Mouse (Mus musculus) cerebellum, postnatal 4 days (tissue): Measurements from ENCODE around the gene Slc4a8.
"Not testable (repeated sequence)": the region's sequence is repeated elsewhere in the genome, so short reads cannot be mapped to it uniquely, and the experiment has no call there.

Source experiments
- DNase-seq, 2 experiments: peaks; one replicate each; pipeline ENCODE4 v3.0.0; 2022; ENCODE audit warnings: low spot score in 2 of 2, mixed read lengths in 1 of 2

Gene Slc4a8

DNA sequence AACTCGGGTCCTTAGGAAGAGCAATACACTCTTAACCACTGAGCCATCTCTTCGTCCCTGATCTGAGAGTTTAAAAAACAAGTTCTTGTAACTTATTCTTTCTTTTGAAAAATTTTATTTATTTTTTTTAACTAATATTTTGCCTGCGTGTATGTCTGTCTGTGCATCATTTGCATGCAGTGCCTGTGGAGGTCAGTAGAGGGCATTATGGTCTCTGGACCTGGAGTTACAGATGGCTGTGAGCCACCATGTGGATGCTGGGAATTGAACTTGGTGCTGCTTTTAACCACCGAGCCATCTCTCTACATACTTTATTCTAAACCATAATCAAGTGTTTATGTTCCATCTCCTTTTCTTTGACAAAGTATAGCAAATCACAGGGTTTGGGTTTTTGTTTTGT is 11.1 kb downstream of the Slc4a8 start:
- DNase-seq: no peak

DNA sequence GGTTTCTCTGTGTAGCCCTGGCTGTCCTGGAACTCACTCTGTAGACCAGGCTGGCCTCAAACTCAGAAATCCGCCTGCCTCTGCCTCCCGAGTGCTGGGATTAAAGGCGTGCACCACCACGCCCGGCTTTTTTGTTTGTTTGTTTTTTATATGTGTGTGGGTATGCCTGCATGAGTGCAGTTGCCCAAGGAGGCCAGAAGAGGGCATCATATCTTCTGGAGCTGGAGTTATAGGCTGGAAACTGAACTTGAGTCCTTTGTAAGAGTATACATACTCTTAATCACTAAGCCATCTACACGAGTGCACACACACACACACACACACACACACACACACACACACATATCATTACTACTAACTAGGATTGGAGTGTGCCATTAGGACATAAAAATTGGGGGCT is 12.3 kb downstream of the Slc4a8 start:
- DNase-seq: not testable (repeated sequence)

DNA sequence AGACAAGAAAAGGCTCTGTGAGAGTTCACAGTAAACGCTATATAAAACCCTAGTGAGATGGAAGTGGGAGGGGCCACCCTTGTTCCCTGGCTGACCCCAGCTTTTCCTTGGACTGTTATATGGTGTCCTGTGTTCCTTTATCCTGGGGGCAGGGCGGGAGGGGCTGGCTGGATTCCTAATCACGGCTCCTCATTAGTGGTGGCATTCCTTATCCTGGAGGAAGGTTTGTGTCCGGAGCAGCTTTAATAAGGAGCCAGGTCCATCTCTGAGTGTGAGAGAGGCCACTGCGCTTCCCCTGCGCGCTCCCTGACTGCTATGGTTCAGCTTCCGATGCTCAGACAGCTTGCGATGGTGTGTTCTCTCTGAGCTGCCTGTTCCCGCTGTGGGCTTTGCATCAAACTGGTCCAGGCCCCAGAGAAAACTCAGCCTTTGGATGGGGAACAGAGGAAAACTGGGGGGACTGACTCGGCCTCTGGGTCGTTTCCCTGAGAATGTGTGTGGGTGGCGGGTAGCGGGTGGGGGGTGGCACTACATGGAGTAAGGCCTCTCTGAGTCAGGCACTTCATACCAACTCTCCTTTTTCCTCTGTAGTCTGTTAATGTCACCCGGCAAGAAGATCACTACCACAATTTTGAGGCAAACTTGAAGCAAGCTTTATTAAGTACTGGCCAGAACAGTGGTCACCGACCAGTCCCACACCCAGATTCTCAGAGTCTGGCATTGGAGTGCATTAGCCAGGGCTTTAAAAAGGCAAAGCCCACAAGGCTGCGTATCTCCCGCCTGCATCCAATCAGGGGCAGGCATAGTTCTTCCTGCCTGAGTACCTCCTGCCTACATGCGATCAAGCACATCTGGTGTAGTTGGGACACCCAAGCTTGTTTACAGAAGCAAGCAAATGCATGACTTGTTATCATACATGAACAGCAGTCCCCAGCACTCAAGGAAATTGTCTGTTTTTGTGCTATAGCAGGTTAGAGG is 13.9 kb downstream of the Slc4a8 start:
- DNase-seq: no peak

DNA sequence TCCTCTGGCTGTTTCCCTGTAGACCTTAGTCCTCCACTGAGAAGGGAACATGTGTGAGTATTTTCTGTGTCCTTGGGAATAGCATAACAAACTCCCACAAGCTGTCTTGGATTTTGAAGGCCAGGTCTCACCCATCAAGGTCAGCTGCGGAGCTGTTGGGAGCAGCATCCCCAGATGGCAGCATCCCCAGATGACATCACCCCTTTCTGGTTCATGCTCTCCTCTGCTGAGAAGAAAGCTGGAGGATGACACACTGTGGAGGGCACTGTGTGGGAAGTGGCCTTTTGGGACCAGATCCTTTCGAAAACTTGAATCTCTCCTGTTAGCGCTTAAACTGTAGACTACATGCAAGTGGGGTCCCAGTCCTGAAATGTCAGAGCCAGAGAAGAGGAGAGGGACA is 14.9 kb downstream of the Slc4a8 start:
- DNase-seq: no peak

DNA sequence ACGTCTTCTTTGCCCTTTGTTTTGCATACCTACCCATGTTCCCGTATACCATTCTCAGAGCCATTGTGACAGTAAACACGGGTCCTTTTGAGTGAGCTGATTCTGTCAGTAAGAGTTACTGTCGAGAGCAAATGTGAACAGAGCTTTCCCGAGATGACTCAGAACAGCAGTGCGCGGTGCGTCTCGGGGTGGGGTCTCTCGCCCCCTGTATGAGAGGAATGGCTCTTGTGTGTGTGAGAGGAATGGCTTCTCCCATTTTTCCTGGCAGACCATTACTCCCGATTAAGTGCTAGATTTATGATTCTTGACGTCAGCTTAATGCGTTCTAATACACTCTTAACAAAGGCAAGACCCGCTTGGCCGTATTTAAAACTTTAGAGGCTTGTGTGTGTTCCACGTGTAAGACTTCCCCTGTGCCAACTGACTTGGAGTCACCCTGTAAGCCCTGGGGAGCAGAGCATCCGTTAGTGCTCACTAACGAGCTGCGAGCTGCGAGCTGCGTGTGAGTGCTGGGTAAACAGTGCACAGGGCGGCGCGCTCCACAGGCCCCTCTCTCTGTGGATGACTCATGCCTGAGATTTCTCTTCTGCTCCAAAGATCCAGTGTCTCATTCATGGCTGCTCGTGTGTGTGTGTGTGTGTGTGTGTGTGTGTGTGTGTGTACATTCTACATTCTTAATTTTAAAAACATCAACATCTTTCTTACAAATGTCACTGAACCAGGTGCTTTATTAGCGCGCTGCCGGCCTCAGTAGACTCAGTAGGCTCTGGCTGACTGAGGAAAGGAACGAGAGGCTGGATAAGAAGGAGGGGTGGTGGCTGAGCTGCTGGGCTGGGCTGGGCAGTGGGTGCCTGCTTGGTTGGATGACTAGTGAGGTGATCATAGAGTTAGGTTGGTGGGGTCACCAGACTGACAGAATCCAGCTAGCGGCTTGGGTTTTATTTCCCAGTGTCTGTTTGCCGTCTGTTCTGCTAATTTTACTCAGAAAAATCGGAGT is 15.8 kb downstream of the Slc4a8 start:
- no peak for DNase-seq

DNA sequence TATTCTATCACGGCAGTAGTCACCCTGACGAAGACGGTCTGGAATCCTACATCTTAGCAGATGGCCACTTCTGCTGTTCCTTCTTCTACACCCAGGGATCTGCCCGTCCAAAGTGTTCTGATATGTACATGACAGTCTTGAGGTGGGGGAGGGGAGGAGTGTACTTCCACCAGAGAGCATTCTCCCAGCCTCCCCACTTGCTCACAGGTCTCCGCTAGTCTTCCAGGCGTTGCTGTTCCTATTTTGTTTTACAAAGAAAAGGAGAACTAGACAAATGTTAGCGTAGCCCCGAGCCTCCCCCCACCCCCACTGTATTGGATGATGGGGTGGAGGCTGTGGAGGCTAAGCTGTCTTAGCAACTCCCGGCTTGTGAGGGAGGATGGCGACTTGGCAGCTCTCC is 18.3 kb downstream of the Slc4a8 start:
- DNase-seq: no peak

DNA sequence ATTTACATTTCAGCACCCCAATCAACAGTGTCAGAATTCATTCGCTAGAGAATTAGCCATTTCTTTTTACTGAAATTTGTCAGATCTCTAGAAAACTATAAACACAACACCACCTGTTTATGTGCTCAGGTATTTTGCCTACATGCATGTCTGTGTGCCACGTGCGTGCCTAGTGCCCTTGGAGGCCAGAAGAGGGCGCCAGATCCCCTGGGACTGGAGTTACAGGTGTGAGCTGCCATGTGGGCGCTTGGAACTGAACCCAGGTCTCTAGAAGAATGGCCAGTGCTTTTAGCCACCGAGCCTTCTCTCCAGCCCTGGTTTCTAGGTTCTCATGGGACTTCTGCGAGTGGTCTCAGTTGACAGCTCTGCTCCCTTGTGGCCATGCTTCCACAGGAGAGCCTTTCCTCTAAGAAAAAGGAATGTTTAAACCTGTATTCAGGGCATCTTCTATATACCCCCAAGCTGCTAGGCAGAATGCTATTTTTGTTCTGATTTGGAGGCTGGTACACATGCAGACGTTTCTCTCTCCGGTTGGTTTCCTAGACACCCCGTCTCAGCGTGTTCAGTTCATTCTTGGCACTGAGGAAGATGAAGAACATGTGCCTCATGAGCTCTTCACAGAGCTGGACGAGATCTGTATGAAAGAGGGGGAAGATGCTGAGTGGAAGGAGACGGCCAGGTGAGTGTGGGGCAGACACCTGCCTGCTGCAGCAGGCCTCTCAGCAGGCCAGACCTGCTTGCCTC is 21.9 kb downstream of the Slc4a8 start:
- DNase-seq: no peak

DNA sequence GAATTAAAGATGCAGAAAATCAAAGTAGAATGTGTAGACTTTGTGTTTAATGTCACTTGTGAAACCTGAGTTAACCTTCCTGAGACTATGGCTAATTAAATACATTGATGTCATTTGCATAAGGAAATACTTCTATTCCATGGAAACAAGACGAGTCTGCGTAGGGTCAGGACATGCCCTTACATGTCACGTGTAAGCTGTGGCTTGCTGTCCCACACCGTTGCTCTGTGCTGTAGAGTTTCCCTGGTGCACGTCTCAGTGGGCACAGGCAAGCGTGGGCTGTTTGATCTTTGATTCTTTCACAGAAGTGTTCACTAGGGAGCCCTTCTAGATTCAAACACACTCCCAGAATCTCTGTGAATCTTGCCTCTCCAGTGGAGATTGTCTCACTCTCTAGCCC is 28.7 kb downstream of the Slc4a8 start:
- DNase-seq: no peak

DNA sequence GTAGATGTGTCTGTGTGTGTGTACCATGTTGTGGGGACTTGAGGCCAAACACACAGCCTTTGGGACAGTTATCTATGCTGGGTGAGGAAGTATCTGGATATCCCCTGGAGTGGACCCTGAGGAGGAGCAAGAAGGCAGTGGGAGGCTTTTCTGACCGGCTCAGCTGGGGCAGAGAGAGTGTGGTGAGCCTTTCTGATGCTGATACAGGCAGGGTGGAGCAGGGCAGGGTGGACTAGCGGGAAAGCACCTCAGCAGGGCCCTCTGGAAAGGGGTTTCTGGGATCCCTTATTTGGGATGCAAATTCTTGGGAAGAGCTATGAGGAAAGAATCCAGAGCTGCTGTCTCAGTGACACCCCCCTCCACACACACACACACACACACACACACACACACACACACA is 30.8 kb downstream of the Slc4a8 start:
- no peak for DNase-seq

DNA sequence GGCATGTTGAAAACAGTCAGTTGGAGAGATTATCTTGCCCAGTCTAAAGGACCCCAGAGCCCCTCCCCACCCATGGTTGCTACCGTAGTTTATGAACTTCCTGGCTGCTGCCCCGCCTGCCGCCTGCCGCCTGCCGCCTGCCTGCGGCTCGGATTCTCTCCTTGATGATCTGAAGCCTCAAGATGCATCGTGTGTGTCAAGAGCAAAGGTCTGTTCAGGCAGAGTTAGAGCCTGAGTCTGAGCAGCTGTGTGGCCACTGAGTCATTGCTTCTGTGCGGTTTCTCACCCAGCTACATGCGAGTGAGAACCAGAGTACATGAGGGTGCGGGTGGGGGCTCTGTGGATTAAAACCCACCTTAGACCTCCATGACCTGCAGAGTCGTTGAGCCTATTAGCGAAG is 39.4 kb downstream of the Slc4a8 start:
- no peak for DNase-seq

DNA sequence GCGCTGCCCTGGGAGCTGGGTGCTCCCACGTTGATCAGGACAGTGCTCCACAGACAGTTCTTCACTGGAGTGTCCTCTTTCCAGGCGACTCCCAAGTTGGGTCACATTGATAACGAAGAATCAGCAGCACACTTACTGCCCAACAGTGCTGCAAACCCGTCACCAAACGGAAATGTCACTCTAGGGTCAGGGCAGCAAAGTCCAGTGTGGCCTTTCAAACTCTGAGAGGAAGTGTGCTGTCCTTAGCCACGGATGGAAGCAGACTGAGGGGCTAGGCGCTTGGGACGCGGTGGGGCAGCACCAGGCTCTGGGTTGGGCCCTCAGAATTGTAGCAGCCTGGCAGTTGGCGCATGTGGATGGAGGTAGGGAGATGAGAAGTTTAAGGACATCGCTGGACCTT is 46.5 kb downstream of the Slc4a8 start:
- no peak for DNase-seq

DNA sequence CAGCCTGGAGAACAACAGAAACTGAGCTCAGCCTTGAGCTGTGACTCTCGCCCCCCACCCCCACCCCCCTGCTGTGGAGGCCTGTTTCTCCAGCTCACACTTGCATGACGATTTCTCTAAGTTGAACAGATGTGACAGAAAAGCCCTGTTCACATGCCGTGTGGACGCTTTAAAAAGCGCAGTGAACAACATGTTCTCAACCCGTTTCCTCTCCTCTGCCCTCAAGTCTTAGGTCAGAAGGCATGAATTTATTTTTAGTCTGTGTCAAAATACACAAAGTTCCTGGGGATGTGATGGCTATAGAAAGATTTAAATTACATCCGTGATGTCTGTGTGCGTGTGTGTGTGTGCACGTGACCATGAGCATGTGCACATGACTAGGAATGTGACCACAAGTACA is 46.9 kb downstream of the Slc4a8 start:
- DNase-seq: no peak

DNA sequence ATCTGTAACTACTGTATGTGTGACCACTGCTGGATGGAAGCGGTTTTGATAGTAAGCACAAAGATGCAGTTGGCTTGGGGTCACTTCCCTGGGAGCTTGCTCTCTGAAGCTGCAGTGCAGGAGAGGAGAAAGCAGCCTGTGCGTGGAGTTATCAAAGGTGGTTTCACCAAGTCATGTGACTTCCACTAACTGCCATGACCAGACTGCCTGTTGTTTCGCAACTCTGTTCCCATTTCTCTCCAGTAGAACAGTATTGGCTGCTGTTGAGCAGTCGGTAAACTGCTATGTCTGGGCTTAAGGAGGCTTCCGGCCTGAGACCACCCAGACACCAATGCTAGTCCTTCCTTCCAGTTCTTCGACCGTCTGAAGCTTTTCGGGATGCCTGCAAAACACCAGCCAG is 48.7 kb downstream of the Slc4a8 start:
- no peak for DNase-seq

DNA sequence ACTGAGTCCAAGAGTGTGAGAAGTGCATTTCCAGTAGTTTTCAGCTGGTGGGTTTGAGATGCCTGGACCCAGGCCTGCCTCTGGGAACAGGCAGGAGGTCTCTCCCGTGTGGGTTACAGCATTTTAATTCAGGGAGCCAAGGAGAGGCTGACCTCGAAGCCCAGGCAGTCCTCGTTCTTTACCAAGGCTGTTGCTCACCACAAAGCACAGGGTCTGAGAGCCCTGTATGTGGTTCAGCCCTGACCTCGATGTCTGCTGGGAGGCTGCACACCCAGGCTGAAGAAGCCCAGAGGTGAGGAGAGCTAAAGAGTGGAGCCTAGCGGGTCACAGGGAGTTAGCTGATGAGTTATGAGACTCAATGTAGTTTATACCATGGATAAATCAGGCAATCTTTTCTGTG is 52.0 kb downstream of the Slc4a8 start:
- DNase-seq: no peak

DNA sequence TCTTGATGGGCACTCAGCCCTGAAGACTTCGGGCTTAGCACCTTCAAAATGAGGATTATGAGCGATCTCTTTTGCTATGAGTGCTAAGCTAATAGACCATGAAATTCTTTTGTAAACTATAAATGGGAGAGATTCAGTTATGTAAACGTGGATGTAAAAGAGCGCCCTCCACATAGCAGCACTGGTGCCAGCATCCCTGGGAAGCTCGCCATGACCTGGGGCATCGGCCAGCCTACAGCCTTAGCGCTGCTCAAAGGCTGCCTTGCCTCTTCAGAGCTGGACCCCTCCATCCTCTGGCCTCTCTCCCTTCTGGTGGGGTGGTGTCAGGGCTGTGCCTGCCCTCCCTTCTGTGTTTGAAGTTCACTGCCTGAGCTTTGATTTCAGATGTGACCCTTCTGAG is 52.5 kb downstream of the Slc4a8 start:
- no peak for DNase-seq

DNA sequence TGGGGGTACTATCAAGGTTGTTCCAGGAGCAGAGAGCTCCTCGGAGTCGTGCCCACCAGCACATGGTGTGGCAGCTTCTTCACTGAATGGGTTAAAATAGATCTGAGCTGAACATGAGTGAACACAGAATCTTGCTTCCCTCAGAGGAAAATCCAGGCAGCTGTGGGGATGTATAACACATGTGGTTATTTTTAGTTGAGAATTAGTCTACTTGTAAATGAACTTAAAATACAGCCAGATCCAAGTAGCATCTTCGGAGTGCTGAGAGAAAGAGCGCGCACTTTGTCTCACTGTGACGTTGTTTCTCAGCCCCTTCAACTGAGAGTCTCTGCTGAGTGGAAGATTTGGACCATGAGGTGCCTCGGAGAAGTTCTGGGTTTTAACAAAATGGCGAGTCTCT is 53.8 kb downstream of the Slc4a8 start:
- DNase-seq: no peak

DNA sequence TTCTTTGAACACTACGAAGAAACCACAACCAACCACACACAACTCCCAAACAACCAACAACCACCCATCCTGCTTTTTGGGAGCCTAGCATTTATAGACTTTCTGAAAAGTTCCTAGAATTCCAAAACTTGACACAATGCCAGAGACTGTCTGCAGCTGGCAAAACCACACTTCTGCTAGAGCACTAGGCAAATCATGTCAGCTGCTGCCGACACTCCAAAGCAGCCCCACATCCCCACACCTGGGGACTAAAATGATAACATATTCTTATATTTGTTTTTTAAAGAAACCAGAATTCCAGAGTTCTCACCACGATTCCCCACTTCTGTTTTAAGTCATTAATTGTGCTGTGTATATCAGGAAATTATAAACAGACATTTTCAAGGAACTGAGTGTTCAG is 57.3 kb downstream of the Slc4a8 start:
- no peak for DNase-seq

DNA sequence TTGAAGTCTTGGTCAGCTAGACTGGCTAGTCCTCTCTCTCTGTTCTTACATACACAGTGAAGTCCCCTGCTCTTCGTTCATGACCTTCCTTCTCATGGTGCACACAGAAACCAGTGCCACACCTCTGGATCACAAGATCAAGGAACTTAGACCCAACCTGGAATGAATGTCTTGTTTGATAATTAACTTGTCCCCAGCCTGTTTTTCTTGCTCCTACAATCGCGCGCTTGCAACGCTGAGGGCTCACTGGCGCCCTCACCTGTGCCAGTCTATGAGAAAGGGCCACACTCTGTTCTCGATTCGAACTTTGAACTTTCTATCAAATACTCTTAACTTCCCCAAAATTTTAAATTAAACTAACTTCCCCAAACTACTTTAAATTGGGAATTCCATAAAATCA is 60.3 kb downstream of the Slc4a8 start:
- DNase-seq: no peak

DNA sequence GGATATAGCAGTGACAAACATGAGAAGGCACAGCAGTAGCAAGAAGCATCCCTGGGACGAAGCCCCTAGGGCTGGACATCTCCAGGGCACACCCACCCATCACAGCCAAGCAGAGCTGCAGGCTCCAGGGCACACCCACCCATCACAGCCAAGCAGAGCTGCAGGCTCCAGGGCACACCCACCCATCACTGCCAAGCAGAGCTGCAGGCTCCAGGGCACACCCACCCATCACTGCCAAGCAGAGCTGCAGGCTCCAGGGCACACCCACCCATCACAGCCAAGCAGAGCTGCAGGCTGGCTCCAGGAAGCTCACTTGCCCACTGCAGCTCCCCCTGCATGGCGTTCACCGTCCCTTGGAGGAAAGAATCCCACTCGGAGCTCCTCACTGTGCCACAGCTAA is 60.8 kb downstream of the Slc4a8 start:
- DNase-seq: not testable (repeated sequence)

DNA sequence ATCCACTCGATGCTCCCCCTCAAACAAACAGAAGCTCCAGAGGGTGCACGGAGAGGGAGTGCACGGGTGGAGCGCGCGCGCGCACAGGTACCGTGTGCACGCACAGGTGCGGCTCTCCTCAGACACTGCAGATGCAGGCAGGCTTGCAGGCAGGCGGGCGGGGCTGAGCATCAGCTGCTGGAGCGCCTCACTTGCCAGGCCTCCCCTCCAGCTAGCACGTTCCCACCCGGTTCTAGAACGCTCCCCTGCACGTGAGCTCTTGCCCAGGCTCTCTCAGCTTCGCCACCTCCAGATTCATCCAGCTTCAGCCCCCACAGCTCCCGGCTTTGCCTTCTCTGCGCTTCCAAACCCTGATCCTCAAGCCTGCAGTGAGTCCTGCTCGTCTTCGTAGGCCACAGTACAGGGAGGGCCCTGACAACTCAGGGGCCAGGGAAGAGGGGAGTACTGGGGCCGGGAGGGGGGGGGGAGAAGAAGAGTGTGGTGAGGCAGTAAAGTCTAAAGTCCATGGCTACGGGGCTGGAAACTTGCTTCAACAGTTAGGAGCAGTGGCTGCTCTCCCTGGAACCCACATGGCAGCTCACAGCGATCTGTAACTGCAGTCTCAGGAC is 63.8 kb downstream of the Slc4a8 start:
- DNase-seq: no peak

DNA sequence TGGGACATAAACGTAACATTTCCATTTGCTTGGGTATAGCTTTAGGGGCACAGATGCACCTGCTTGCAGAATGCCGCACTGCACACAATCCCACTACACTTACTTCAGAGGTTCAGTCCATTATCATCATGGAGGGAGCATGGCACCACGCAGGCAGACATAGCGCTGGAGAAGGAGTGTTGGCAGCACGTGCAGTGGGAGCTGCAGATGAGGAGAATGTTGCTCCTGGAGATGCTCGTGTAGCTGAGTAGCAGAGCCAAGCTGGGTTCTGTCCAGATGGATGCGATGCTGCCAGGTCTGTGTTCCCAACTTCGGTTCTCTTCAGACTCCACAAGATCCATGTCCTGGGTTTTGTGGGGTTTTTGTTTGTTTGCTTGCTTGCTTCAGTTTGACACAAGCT is 64.5 kb downstream of the Slc4a8 start:
- no peak for DNase-seq
